Mouse (Mus musculus): ENCODE measurements at regions not wholly inside any gene's neighbourhood (a gene's known extent, or its start where the extent isn't known, plus 50 kb on each side); places are given as distances from the start of the nearest gene placed in this dataset.

GRCm38 (mm10) chr13:39351606-39352005, 390.9 kb upstream of the Slc35b3 start:
- DNase-seq (ENCODE audit: low spot score in 2 of 2): no peak

GRCm38 (mm10) chr13:39350668-39351067, 390.0 kb upstream of the Slc35b3 start:
- no peak for DNase-seq (ENCODE audit: low spot score in 2 of 2)

- DNase-seq (ENCODE audit: low spot score in 2 of 2): no peak
Measured at GRCm38 (mm10) chr13:39347761-39348160, 387.1 kb upstream of the Slc35b3 start.

GRCm38 (mm10) chr13:39334874-39335273, 374.2 kb upstream of the Slc35b3 start:
- DNase-seq (ENCODE audit: low spot score in 2 of 2): no peak

GRCm38 (mm10) chr13:39329794-39330193, 369.1 kb upstream of the Slc35b3 start:
- no peak for DNase-seq (ENCODE audit: low spot score in 2 of 2)

- DNase-seq (ENCODE audit: low spot score in 2 of 2): no peak
Measured at GRCm38 (mm10) chr13:39326176-39326575, 365.5 kb upstream of the Slc35b3 start.

- no peak for DNase-seq (ENCODE audit: low spot score in 2 of 2)
Measured at GRCm38 (mm10) chr13:39321111-39321510, 360.4 kb upstream of the Slc35b3 start.

- no peak for DNase-seq (ENCODE audit: low spot score in 2 of 2)
Measured at GRCm38 (mm10) chr13:39309758-39310157, 349.1 kb upstream of the Slc35b3 start.

GRCm38 (mm10) chr13:39307845-39308244, 347.2 kb upstream of the Slc35b3 start:
- DNase-seq (ENCODE audit: low spot score in 2 of 2): no peak

GRCm38 (mm10) chr13:39306851-39307250, 346.2 kb upstream of the Slc35b3 start:
- no peak for DNase-seq (ENCODE audit: low spot score in 2 of 2)

GRCm38 (mm10) chr13:39297129-39297528, 336.5 kb upstream of the Slc35b3 start:
- DNase-seq (ENCODE audit: low spot score in 2 of 2): no peak

- DNase-seq (ENCODE audit: low spot score in 2 of 2): peak in 1 of 2 experiments; percentile 14
Measured at GRCm38 (mm10) chr13:39290216-39290960, 329.7 kb upstream of the Slc35b3 start.

GRCm38 (mm10) chr13:39282272-39282671, 321.6 kb upstream of the Slc35b3 start:
- DNase-seq (ENCODE audit: low spot score in 2 of 2): no peak

GRCm38 (mm10) chr13:39278101-39278500, 317.4 kb upstream of the Slc35b3 start:
- DNase-seq (ENCODE audit: low spot score in 2 of 2): no peak

- DNase-seq (ENCODE audit: low spot score in 2 of 2): no peak
Measured at GRCm38 (mm10) chr13:39266024-39266423, 305.3 kb upstream of the Slc35b3 start.

GRCm38 (mm10) chr13:39256708-39257107, 296.0 kb upstream of the Slc35b3 start:
- no peak for DNase-seq (ENCODE audit: low spot score in 2 of 2)

GRCm38 (mm10) chr13:39255338-39255737, 294.7 kb upstream of the Slc35b3 start:
- no peak for DNase-seq (ENCODE audit: low spot score in 2 of 2)

GRCm38 (mm10) chr13:39252591-39252990, 291.9 kb upstream of the Slc35b3 start:
- no peak for DNase-seq (ENCODE audit: low spot score in 2 of 2)

GRCm38 (mm10) chr13:39250096-39250495, 289.4 kb upstream of the Slc35b3 start:
- DNase-seq (ENCODE audit: low spot score in 2 of 2): no peak

- no peak for DNase-seq (ENCODE audit: low spot score in 2 of 2)
Measured at GRCm38 (mm10) chr13:39226829-39227228, 266.2 kb upstream of the Slc35b3 start.

GRCm38 (mm10) chr13:39225651-39226050, 265.0 kb upstream of the Slc35b3 start:
- DNase-seq (ENCODE audit: low spot score in 2 of 2): no peak

GRCm38 (mm10) chr13:39211076-39211475, 250.4 kb upstream of the Slc35b3 start:
- no peak for DNase-seq (ENCODE audit: low spot score in 2 of 2)

- no peak for DNase-seq (ENCODE audit: low spot score in 2 of 2)
Measured at GRCm38 (mm10) chr13:39183715-39184179, 223.1 kb upstream of the Slc35b3 start.

GRCm38 (mm10) chr13:39161980-39162379, 201.3 kb upstream of the Slc35b3 start:
- DNase-seq (ENCODE audit: low spot score in 2 of 2): no peak
